Mouse (Mus musculus) C2C12 (cell line): Measurements from ENCODE around the gene Tdrd9.

ENCODE experiments used
- CTCF ChIP-seq: IDR thresholded peaks from one replicate; pipeline ENCODE4 v1.5.1; 2011; ENCODE audit not compliant: control insufficient read depth, insufficient read depth, insufficient read length
- FOSL1 ChIP-seq: IDR thresholded peaks from one replicate; pipeline ENCODE4 v1.8.0; 2011; ENCODE audit warnings: mild to moderate bottlenecking, low read length; ENCODE audit not compliant: poor library complexity, insufficient read depth, severe bottlenecking

GRCm38 (mm10) chr12:112025907-112026645, 54.7 kb downstream of the Tdrd9 start:
- TF ChIP-seq CTCF: no peak
- TF ChIP-seq FOSL1: no peak
